Mouse (Mus musculus) MEL (cell line): Measurements from ENCODE around the gene Ttc24. TPM values are rescaled to one million over a fixed set of nuclear protein-coding genes. Genes with fewer than 3 reads are reported as not detected.

Source experiments
- DNase-seq: peaks from one replicate; pipeline ENCODE4 v3.0.0; 2011; ENCODE audit warnings: low read depth, low spot score
- H3K27ac ChIP-seq: 2 replicates; pipeline ENCODE4 v1.5.1; 2012; ENCODE audit warnings: low read depth, mild to moderate bottlenecking, control low read depth, low read length, moderate library complexity; ENCODE audit not compliant: control insufficient read depth
- H3K27me3 ChIP-seq, 2 experiments: fragments of 150-350 bp in 1 of 2; sonication (generic) in 1 of 2; 2 replicates each; pipeline ENCODE4 v1.6.1; 2012; ENCODE audit warnings: low read length in 2 of 2, mild to moderate bottlenecking in 2 of 2, improper control_type of control experiment in 1 of 2, moderate library complexity in 1 of 2; ENCODE audit not compliant: insufficient read depth in 2 of 2, control insufficient read depth in 1 of 2
- H3K36me3 ChIP-seq, 2 experiments: 2 replicates each; pipeline ENCODE4 v1.6.1; 2012 to 2014; ENCODE audit warnings: low read length in 2 of 2, improper control_type of control experiment in 1 of 2, inconsistent platforms in 1 of 2, mild to moderate bottlenecking in 1 of 2; ENCODE audit not compliant: insufficient read depth in 2 of 2, control insufficient read depth in 1 of 2
- H3K4me1 ChIP-seq, 2 experiments: fragments of 150-350 bp in 1 of 2; sonication (generic) in 1 of 2; 2 replicates each; pipeline ENCODE4 v1.6.1; 2012; ENCODE audit warnings: low read length in 2 of 2, improper control_type of control experiment in 1 of 2, mild to moderate bottlenecking in 1 of 2; ENCODE audit not compliant: insufficient read depth in 2 of 2, control insufficient read depth in 1 of 2
- H3K4me3 ChIP-seq, 2 experiments: fragments of 150-350 bp in 1 of 2; sonication (generic) in 1 of 2; 2 replicates each; pipeline ENCODE4 v1.5.1; 2012; ENCODE audit warnings: low read depth in 2 of 2, low read length in 2 of 2, mild to moderate bottlenecking in 2 of 2, moderate library complexity in 2 of 2, control low read depth in 1 of 2, improper control_type of control experiment in 1 of 2; ENCODE audit not compliant: control insufficient read depth in 1 of 2, insufficient read depth in 1 of 2
- H3K79me2 ChIP-seq: 2 replicates; pipeline ENCODE4 v1.6.1; 2012; ENCODE audit warnings: mild to moderate bottlenecking, low read length, moderate library complexity; ENCODE audit not compliant: control insufficient read depth, poor library complexity, insufficient read depth
- H3K9ac ChIP-seq: 2 replicates; pipeline ENCODE4 v1.6.1; 2012; ENCODE audit warnings: low read depth, mild to moderate bottlenecking, control low read depth, low read length, moderate library complexity; ENCODE audit not compliant: control insufficient read depth, poor library complexity, severe bottlenecking
- H3K9me3 ChIP-seq: fragments of 150-350 bp; sonication (generic); replicated peaks from 2 replicates; pipeline ENCODE4 v1.6.1; 2012; ENCODE audit warnings: mild to moderate bottlenecking, low read length, improper control_type of control experiment, moderate library complexity; ENCODE audit not compliant: insufficient read depth
- BHLHE40 ChIP-seq: IDR thresholded peaks from 2 replicates; pipeline ENCODE4 v1.6.1; 2012; ENCODE audit warnings: low read depth, mild to moderate bottlenecking, inconsistent platforms, low read length, improper control_type of control experiment, borderline replicate concordance
- CHD1 ChIP-seq: IDR thresholded peaks from 2 replicates; pipeline ENCODE4 v1.6.1; 2012; ENCODE audit warnings: low read depth, mild to moderate bottlenecking, inconsistent platforms, low read length, improper control_type of control experiment
- CHD2 ChIP-seq: IDR thresholded peaks from 2 replicates; pipeline ENCODE4 v1.6.1; 2011; ENCODE audit warnings: low read length, improper control_type of control experiment
- CTCF ChIP-seq, 3 experiments: IDR thresholded peaks in 2 of 3; conservative IDR thresholded peaks in 1 of 3; 2 replicates each; pipeline ENCODE4 v1.5.1; 2011 to 2012; ENCODE audit warnings: low read length in 3 of 3, low read depth in 2 of 3, mild to moderate bottlenecking in 2 of 3, improper control_type of control experiment in 1 of 3, inconsistent platforms in 1 of 3, mixed read lengths in 1 of 3, moderate library complexity in 1 of 3; ENCODE audit not compliant: control insufficient read depth in 1 of 3, insufficient read depth in 1 of 3, poor library complexity in 1 of 3, severe bottlenecking in 1 of 3
- ETS1 ChIP-seq: IDR thresholded peaks from 2 replicates; pipeline ENCODE4 v1.6.1; 2012; ENCODE audit warnings: low read depth, mild to moderate bottlenecking, inconsistent platforms, low read length, improper control_type of control experiment, moderate library complexity
- GATA1 ChIP-seq: IDR thresholded peaks from 2 replicates; pipeline ENCODE4 v1.6.1; 2011; ENCODE audit warnings: low read depth, low read length, improper control_type of control experiment
- HCFC1 ChIP-seq: IDR thresholded peaks from 2 replicates; pipeline ENCODE4 v1.6.1; 2012; ENCODE audit warnings: low read depth, mild to moderate bottlenecking, inconsistent platforms, low read length, improper control_type of control experiment, moderate library complexity
- KAT2A ChIP-seq: conservative IDR thresholded peaks from 2 replicates; pipeline ENCODE4 v1.6.1; 2012; ENCODE audit warnings: low read depth, low read length, improper control_type of control experiment, inconsistent platforms
- MAX ChIP-seq: IDR thresholded peaks from 2 replicates; pipeline ENCODE4 v1.6.1; 2011; ENCODE audit warnings: low read length, improper control_type of control experiment
- MAZ ChIP-seq: IDR thresholded peaks from 2 replicates; pipeline ENCODE4 v1.6.1; 2012; ENCODE audit warnings: low read depth, mild to moderate bottlenecking, inconsistent platforms, low read length, improper control_type of control experiment
- MEF2A ChIP-seq: IDR thresholded peaks from 2 replicates; pipeline ENCODE4 v1.6.1; 2014; ENCODE audit warnings: low read depth, mild to moderate bottlenecking, inconsistent platforms, low read length, improper control_type of control experiment; ENCODE audit not compliant: poor library complexity, insufficient replicate concordance, severe bottlenecking; ENCODE audit errors: extremely low read depth
- MXI1 ChIP-seq: IDR thresholded peaks from 2 replicates; pipeline ENCODE4 v1.6.1; 2011; ENCODE audit warnings: mild to moderate bottlenecking, low read depth, low read length, improper control_type of control experiment
- MYB ChIP-seq: IDR thresholded peaks from 2 replicates; pipeline ENCODE4 v1.6.1; 2011; ENCODE audit warnings: mild to moderate bottlenecking, low read depth, low read length, improper control_type of control experiment
- MYC ChIP-seq: IDR thresholded peaks from 2 replicates; pipeline ENCODE4 v1.6.1; 2011; ENCODE audit warnings: low read depth, mild to moderate bottlenecking, low read length, improper control_type of control experiment, moderate library complexity
- NELFE ChIP-seq: IDR thresholded peaks from 2 replicates; pipeline ENCODE4 v1.6.1; 2011; ENCODE audit warnings: low read depth, low read length, improper control_type of control experiment
- NRF1 ChIP-seq: IDR thresholded peaks from 2 replicates; pipeline ENCODE4 v1.6.1; 2014; ENCODE audit warnings: low read depth, mild to moderate bottlenecking, inconsistent platforms, low read length, improper control_type of control experiment, moderate library complexity; ENCODE audit not compliant: poor library complexity, insufficient read depth, severe bottlenecking
- POLR2A ChIP-seq, 2 experiments: IDR thresholded peaks; 2 replicates each; pipeline ENCODE4 v1.6.1; 2011 to 2012; ENCODE audit warnings: low read length in 2 of 2, mild to moderate bottlenecking in 2 of 2, control low read depth in 1 of 2, improper control_type of control experiment in 1 of 2, low read depth in 1 of 2, moderate library complexity in 1 of 2; ENCODE audit not compliant: control insufficient read depth in 1 of 2, insufficient read depth in 1 of 2, poor library complexity in 1 of 2
- POLR2AphosphoS5 ChIP-seq: IDR thresholded peaks from 2 replicates; pipeline ENCODE4 v1.6.1; 2012; ENCODE audit warnings: low read depth, borderline replicate concordance, mild to moderate bottlenecking, inconsistent platforms, low read length, moderate library complexity, mixed read lengths
- RAD21 ChIP-seq: IDR thresholded peaks from 2 replicates; pipeline ENCODE4 v1.6.1; 2011; ENCODE audit warnings: mild to moderate bottlenecking, low read depth, low read length, improper control_type of control experiment
- SIN3A ChIP-seq: IDR thresholded peaks from 2 replicates; pipeline ENCODE4 v1.6.1; 2012; ENCODE audit warnings: low read length, improper control_type of control experiment, inconsistent platforms
- SMC3 ChIP-seq: IDR thresholded peaks from 2 replicates; pipeline ENCODE4 v1.6.1; 2011; ENCODE audit warnings: low read depth, low read length, improper control_type of control experiment
- TBP ChIP-seq: IDR thresholded peaks from 2 replicates; pipeline ENCODE4 v1.8.0; 2011; ENCODE audit warnings: low read depth, low read length, improper control_type of control experiment
- TCF12 ChIP-seq: IDR thresholded peaks from 2 replicates; pipeline ENCODE4 v1.6.1; 2014; ENCODE audit warnings: low read depth, mild to moderate bottlenecking, inconsistent platforms, low read length, improper control_type of control experiment, moderate library complexity
- UBTF ChIP-seq: IDR thresholded peaks from 2 replicates; pipeline ENCODE4 v1.6.1; 2012; ENCODE audit warnings: low read depth, mild to moderate bottlenecking, inconsistent platforms, low read length, improper control_type of control experiment, moderate library complexity, borderline replicate concordance; ENCODE audit not compliant: insufficient read depth
- ZC3H11A ChIP-seq: IDR thresholded peaks from 2 replicates; pipeline ENCODE4 v1.6.1; 2012; ENCODE audit warnings: low read depth, mild to moderate bottlenecking, inconsistent platforms, low read length, improper control_type of control experiment
- ZKSCAN1 ChIP-seq: IDR thresholded peaks from 2 replicates; pipeline ENCODE4 v1.6.1; 2012; ENCODE audit warnings: low read depth, mild to moderate bottlenecking, inconsistent platforms, low read length, improper control_type of control experiment, moderate library complexity
- ZNF384 ChIP-seq: IDR thresholded peaks from 2 replicates; pipeline ENCODE4 v1.6.1; 2012; ENCODE audit warnings: low read depth, mild to moderate bottlenecking, inconsistent platforms, low read length, improper control_type of control experiment
- polyA plus RNA-seq, 2 experiments: library from polyadenylated mRNA; stranded (reverse) in 1 of 2; unstranded in 1 of 2; fragments of >175 nt in 1 of 2; fragments of >200 nt in 1 of 2; gene quantifications; 2 replicates each; pipeline versions ENCODE4 v1.2.1 to v1.2.4; 2012; ENCODE audit warnings: low replicate concordance in 2 of 2, low read depth in 1 of 2; ENCODE audit not compliant: insufficient read length in 2 of 2, insufficient read depth in 1 of 2, missing spikeins in 1 of 2
- total RNA-seq: library from RNA; depleted of rRNA; stranded (reverse); fragments of 300-350 nt; gene quantifications from 2 replicates; pipeline ENCODE4 v1.2.3, GENCODE M21; 2012

The Ttc24 gene
- total and polyA plus RNA-seq, 3 experiments: not detected

- Histone ChIP-seq H3K27ac (no peak within 1 kb of the TSS), H3K4me1 (no peaks in the 10 kb centered on the region), H3K36me3 (no peaks in the 10 kb centered on the region), H3K27me3 (peaks cover 0 to 2% of the 10 kb centered on the region in 2 experiments; a peak in 3 of 4 replicates), H3K79me2 (no peaks in the 10 kb centered on the region), H3K9ac (no peak within 1 kb of the TSS), H3K4me3 (no peak within 1 kb of the TSS), H3K9me3 (no peaks in the 10 kb centered on the region)
- TF ChIP-seq POLR2AphosphoS5: no peak
- no peak; the same call in 1 of the 2 replicates for TF ChIP-seq SIN3A
- no peak for TF ChIP-seq MAZ
- TF ChIP-seq ZNF384: no peak
- TF ChIP-seq SMC3: peak; percentile 86
- no peak for TF ChIP-seq MYC
- TF ChIP-seq TCF12: no peak
- TF ChIP-seq HCFC1: 0 out of 2 replicates have a peak, but pooled peaks have one; percentile 26
- TF ChIP-seq POLR2A (IDR thresholded peaks at IDR 0.05; ENCODE audit: control insufficient read depth in 1 of 2, insufficient read depth in 1 of 2, low read depth in 1 of 2, low read length in 2 of 2, poor library complexity in 1 of 2): no peak
- peak; percentile 81 for TF ChIP-seq ZC3H11A
- TF ChIP-seq UBTF: no peak
- TF ChIP-seq CTCF (IDR thresholded peaks at IDR 0.05 in 2 of 3, conservative IDR thresholded peaks at IDR 0.05 in 1 of 3; ENCODE audit: control insufficient read depth in 1 of 3, insufficient read depth in 1 of 3, low read depth in 2 of 3, low read length in 3 of 3, poor library complexity in 1 of 3, severe bottlenecking in 1 of 3): peak; percentile 71 to 86 (median 81)
- 0 out of 2 replicates have a peak, but pooled peaks have one; percentile 22 for TF ChIP-seq BHLHE40
- no peak for TF ChIP-seq MEF2A
- no peak for TF ChIP-seq NRF1
- no peak for TF ChIP-seq MAX
- TF ChIP-seq GATA1: no peak
- TF ChIP-seq KAT2A: no peak
- peak; percentile 87 for TF ChIP-seq RAD21
- no peak for TF ChIP-seq NELFE
- DNase-seq: peak; percentile 68
Measured at GRCm38 (mm10) chr3:88027434-88028186, 50.5 kb downstream of the Ttc24 start, which contains the start of gene Hapln2. Gene Hapln2, minus strand, starts transcription at chr3:88027583.

GRCm38 (mm10) chr3:88026823-88027222 is 51.3 kb downstream of the Ttc24 start:
- Histone ChIP-seq H3K27me3 (peaks cover 0 to 2% of the 10 kb centered on the region in 2 experiments; a peak in 3 of 4 replicates), H3K4me3 (no peak overlapping the region)

More at GRCm38 (mm10) chr3:88026823-88027222, 51.3 kb downstream of the Ttc24 start:
- Histone ChIP-seq H3K27ac (no peak overlapping the region), H3K36me3 (no peaks in the 10 kb centered on the region), H3K79me2 (no peaks in the 10 kb centered on the region), H3K9ac (no peak overlapping the region), H3K9me3 (no peaks in the 10 kb centered on the region), H3K4me1 (no peaks in the 10 kb centered on the region)
- TF ChIP-seq SIN3A (no peak), HCFC1 (no peak), NELFE (no peak), MAX (no peak), UBTF (no peak), ZC3H11A (no peak), CHD1 (no peak), MXI1 (no peak), CHD2 (no peak), MYC (no peak), TBP (no peak), MYB (no peak), MEF2A (no peak), ETS1 (no peak), ZKSCAN1 (no peak)
- DNase-seq: no peak
